Mouse (Mus musculus) retina, postnatal 7 days (tissue): ENCODE data around the gene Unc5c.
A peak's percentile ranks its signal among the peaks of the same experiment; 100 is the strongest.

Experiments
- DNase-seq: peaks from one replicate; pipeline ENCODE4 v3.0.0-alpha.2; 2012; ENCODE audit warnings: low read depth, low spot score

Gene Unc5c

DNA sequence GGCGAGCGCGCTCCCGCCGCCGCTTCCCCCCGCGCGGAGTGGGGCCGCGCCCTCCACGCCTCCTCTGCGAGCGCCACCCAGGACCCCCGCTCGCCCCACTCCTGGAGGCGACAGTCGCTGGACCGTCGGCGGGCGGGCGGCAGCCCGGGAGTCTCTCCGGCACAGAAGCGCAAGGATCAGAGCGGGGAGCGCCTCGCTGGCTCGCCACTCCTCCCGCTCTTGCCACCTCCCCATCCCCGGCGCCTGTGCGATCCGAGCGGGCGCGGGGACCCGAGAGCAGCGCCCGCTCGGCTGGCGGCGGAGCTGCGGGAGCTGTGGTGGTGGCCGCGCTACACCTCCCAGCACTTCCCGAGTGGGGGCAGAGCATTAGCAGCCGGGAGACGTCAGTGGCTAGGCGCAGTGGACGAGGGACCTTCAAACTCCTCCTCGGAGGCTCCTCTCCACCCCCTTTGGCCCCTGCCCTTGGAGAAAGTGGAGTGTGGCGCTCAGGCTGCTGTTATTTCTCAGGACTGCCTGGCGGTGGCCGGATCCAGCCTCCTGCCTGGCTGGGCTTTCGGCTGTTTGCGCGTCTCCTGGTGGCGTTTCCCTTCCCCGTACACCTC is at the start of gene Unc5c:
Unc5c (plus strand) TSS at position 113 of the 602 bp plus-strand sequence.
- DNase-seq, result peak; percentile 50

DNA sequence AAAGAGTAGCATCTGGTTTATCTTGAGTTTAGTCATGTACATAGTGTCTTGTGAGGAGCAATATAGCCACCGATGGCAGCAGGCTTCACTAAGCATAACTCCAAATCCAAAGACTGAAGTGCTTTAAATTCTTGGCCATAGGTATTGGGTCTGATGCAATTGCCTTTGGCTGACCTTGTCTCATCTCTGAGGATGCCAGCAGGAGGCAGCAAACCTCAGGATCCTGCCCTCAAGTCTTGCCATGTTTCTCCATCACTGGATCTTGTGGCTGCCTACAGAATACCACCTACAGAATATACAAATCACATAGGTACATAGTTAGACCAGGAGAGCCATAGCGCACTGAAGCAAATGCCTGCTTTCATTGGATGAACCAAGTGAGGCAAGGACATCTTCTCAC is 7.5 kb upstream of the Unc5c start:
- no peak for DNase-seq

DNA sequence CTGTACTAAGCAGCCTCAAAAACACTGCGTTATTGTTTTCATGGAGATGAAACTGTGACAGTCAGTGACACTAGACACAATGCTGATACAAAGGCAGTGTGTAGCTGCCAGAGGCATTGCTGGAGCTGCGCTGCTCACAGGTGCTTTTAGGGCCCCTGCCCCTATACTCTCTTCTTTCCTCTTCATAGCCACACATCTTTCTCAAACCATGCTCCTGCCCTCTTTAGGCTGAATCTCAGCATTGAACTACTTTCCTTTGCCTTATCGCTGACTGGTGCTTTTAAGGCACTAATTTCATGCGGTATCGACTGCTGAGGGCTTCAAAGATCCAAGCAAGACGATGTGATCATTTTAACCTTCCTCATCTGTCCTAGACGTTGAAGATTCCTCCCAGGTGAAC is 2.5 kb upstream of the Unc5c start:
- no peak for DNase-seq

DNA sequence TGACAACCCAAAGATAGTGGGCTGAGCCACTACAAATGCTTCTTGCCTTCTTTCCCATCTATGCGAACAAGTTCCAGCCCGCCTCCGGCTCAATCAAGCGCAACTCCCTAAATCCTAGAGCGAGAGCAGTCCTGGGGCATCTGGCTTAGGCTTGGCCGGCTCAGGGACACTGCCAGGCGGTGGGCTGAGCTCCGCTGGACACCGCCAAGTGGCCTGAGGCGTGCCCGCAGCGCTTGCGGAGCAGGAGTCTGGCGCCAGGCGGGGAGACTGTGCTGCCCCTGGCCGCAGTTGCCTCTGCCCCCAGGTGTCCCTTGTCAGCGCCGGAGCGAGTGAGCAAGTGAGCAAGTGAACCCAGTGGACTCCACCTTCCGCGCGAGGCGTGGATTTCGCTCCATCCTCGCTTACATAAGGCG is 319 bp upstream of the Unc5c start:
- peak; percentile 49 for DNase-seq

DNA sequence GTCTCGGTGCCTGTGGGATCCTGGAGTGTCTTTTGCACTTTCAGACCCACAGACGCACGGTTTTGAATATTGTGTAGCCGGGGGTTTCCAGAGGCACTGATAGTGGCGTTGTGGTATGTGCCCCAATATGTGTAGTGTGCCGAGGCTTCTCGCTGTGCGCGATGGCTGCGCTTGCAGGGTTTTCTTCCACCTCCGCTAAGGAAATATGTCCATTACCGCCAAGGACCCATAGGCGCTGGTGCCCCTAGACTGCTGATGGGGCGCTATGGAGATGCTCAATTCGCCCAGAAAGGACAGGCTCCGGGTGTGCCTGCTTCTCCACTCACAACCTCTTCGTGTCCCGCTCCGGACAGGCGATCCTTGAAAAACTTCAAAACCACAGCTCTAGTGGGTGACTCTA is 1.0 kb downstream of the Unc5c start:
- DNase-seq, result peak; percentile 9

DNA sequence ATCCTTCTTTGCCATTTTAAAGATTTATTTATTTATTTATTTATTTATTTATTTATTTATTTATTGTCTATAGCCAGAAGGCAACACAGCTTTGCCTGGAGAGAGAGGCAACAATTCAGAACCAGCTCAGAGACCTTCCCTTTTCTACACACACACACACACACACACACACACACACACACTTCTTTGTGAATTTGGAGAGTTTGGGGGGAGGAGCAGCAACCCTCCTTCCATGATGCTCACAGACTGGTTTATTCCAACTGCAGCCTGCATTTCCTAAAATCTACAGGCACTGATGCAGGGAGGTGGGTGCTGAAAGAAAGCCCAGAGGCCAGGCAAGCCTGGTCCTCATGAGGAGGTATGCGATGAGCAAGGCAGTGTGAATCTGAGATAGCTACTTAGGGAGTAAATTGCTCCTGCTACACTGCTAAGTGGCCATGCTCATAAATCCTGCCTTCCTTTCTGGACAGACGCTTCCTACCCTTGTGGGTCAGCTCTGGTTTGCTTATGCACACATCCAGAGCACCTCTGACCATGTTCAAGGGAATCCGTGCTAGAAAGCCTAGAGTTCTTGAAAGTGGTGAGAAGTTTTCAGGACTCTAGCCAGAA is 1.8 kb downstream of the Unc5c start:
- DNase-seq, result no peak

DNA sequence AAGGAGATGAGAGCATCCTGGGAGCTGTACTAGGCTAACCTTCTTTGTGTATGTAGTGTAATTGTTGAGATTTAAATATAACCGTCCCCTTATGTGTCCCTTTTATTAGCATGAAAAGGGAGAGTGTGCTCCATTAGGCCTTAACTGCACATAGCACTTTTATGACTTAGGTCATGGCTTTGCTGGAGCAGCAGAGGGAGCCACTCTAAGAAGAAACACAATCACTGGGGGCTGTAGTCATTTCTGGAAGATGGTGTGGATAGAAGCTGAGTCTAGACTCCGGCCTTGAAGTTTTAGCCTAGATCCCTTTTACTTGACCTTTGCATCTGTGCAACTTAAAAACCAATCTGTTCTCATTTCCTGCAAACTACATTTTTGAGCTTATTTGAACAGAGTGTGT is 4.3 kb downstream of the Unc5c start:
- no peak for DNase-seq

DNA sequence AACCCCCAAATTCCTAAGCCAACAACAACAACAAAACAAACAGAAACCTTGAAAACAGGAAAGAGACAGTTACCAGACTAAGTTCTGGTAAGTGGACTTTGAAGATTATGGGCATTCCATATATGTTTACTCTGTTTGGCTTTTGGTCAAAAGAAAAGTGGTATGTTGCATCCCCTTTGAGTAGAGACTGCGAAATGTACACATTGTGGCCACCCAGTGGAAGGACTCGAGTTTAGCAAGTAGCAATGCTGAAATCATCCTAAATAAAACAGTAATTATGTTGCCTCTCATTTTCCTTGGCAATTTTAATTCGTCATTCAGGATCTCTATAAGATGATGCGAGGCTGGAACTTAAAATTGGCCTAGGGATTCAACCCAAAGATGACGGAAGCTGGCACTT is 8.2 kb downstream of the Unc5c start:
- no peak for DNase-seq

DNA sequence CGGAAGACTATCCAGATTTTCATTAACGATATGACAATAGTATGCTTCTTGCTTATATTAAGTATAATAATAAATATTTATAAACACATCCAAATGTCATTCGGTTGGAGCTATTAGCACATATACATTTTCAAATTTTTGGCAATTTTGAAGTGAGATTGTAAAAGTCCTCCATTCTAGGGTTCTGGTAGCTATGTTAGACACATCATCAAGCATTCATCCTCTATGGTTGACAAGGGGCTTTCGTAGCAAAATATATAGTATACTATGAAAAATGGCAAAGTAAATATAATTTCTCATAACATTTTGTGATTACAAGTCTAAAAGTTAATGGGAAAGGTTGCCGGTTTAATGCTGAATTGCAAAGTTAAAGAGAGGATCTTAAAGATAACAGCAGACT is 10.4 kb downstream of the Unc5c start:
- DNase-seq, result no peak

DNA sequence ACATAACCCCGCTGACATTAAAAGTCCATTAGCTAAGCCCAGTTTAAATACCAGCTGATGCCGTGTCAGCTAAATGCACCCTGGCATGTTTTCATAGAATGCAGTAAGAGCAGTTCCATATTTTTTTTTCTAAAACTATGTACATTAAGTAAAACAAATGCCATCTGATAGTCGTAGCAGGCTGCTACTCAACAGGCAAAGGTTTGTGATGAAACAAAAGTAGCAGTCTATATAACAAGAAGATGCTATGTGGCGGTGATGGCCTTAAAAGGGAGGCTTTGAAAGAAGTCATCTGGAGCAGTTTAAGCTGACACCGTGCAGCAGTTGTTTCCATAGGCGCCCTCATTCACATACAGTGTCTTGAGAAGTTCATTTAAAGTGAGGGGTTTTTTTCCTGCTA is 10.9 kb downstream of the Unc5c start:
- DNase-seq, result no peak

DNA sequence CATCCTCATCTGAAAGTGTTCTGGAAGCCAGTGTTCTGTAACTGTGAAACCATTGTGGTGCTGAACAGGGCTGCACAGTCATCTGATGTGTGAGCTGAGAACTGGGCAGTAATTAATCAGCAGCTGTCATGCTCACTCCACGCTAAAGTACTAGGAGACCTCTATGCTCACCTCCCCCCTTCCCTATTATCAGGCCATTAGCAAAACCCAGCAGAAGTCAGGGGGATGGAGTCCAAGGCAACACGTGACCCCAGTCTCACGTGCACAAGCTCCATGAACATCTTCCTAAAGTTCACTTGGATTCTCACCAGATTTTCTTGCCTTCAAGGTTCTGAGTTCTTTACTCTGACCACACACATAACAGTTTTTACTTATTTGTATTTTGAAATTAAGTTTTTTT is 11.7 kb downstream of the Unc5c start:
- no peak for DNase-seq

DNA sequence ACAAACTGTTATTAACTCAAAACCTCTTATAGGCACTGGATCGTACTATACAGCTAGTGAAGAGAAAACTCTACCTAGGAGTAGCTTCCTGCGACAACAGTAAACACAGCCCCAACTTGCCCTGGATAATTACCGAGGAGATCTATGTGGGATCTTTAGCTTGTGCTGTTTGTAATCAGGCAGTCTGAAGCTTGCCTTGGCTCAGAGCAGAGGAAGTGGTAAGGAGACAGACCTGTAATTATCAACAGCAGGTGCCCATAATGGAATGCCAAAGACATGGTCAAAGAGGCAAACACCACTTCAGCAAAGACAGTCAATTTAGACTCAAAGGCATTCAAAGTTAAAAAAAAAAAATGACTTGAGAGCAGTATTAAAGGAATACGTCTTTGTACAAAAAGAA is 17.4 kb downstream of the Unc5c start:
- DNase-seq, result no peak

DNA sequence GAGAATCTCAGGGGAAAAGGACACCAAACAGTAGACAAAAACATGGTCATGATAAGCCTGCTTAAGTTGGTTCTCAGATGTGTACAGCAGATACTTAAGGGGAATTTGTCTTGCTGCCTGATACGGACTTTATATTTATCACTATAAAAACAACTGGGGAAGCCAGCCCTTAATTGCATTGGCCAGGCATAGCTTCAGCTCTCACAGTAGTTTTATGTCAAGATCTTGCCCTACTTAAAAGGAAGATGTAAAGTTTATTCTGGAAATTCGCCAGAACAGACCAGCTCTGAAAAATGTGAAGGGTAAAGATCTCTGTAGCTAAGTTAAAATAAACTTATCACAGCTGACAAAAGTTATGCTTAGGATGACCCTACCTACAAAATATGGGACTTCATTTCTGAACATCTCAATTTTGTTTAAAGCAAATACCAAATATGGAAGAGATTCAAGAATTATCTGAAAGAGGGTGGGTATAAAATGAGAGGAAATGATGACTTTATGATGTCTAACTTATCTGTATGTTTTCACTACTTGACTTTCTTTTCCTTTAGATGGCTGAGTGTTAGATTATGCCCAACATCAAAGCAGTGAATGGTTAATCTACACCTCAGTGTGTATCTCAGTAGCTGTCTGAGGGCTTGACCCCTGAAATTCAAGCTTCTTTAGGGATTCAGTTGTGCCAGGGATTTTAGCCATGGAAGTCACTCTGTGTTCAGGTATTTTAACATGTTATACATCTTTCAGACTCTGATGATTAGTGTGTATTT is 18.8 kb downstream of the Unc5c start:
- DNase-seq, result no peak

DNA sequence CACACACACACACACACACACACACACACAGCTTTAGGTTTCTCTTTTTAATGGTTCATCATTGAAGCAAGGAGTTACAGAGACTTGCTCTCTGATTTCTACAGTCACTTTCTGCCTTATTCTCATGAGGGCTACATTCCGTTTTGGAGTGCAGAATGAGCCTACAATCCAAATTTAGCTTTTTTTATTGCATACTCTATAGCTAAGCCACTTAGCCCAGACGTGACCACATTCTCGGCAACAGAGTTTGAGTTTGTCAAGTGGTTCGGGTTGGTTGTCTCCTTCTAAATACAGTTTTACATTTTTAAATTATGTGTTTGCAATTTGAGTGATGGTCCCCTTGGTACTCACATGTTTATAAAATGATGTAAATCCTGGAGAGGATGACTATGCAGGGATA is 20.2 kb downstream of the Unc5c start:
- no peak for DNase-seq

DNA sequence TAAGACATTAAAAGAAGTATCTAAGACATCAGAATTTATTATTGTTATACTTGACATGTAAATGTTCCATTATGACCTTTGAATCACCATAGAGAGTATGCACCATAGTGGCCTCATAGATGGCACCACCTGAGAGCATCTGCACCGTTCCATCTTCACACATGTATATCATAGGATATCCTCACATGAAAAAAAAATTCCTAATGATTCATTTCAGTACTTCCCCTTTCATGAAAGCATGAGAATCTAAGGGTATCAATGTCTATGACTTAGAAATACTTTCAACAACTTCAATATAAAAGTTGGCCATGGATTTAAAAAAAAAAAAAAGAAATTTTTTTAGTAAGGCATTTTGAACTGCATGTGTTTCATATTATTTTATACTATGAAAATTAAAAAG is 25.6 kb downstream of the Unc5c start:
- DNase-seq, result no peak

DNA sequence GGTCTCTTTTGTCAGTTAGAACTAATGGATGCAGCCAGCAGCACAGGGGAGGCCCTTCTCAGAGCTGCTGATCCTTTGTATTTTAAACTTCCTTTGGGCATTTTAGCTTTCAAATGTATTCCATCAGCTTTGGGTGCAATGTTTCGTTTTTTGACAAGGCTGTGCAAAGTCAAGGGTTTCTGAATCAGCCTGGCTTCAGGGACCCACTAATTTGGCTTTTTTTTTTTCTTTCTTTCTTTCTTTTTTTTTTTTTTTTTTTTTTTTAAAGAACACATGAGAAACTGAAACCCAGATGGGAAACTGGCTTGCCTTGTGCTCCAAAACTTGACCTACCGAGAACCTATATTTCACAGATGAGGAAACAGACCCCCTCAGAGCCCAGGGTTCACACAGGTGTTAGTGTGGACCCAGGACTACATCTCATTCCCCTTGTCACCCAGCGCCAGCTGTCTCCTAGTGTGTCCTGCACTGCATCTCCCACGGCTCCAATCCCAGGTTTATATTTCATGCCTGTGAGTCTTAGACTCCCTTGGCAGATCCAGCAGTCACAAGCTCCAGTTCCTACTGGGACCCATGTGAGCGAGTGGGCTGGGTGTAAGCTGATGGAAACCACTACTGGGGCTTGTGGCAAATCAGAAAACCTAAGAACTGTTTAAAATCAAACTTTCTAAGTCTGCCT is 26.4 kb downstream of the Unc5c start:
- no peak for DNase-seq

DNA sequence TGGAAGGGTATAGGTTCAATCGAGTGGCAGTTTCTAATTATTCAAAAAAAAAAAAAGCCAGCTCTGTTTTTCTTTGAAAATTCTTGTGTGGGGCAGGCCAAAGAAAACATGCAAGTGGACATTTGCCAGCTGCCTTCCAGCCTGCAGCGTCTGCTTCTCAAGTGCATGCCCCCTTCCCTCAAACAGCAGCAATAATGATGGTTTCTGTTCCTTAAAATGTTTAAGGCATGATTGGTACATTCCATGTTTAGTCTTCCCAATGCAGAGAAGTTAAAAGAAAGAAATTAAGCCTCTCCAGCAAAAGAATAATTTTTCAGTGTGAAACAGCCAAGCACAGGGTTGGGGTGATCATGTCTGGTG is 26.9 kb downstream of the Unc5c start:
- DNase-seq, result no peak

DNA sequence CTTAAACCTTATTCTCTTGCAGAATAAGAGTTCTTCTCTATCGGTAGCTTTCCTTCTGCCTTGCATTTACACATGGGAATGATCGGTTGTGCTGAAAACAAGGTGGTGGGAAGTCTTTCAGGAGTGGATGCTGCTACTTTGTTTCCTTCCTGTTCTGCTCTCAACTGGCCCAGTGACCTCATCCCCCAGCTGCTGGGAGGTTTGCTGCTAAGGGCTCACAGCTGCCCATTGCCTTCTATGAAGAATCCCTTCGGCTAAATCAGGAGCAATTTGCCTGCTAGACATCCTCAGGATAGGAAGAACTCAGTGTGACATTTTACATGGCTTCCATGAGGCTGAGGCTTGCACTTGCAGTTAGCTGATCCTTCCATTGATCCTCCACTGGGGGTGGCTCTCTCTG is 28.0 kb downstream of the Unc5c start:
- no peak for DNase-seq

DNA sequence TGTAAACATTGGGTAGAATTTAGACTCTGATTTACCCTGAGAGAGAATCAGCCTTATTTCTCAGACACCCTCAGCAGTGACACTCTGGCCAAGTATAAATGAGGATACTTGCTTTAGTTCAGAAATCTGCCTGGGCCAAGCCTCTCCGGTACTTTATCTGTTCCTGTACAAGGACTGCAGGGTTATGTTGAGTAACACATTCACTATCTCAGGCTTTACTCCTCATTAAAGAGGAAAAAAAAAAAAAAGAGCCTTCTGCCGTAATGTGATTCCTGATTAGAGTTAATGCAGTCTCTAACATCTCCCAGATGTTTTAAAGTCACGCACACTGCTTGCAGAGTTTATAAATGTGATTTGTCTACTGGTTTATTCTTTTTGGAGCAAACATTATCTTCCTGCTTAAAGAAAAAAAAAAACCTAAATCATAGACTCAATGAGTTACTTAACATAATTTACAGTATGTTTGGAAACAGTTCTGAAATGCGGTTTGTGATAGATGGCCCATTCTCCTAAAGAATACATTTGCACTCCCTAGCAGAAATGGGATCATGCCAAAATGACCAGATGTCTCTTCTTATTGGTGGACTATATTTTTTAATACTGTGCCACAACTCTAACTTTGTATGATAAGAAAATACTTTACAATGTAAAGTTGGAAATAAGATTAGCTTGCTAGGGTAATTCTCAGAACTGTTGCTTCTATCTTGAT is 33.5 kb downstream of the Unc5c start:
- no peak for DNase-seq

DNA sequence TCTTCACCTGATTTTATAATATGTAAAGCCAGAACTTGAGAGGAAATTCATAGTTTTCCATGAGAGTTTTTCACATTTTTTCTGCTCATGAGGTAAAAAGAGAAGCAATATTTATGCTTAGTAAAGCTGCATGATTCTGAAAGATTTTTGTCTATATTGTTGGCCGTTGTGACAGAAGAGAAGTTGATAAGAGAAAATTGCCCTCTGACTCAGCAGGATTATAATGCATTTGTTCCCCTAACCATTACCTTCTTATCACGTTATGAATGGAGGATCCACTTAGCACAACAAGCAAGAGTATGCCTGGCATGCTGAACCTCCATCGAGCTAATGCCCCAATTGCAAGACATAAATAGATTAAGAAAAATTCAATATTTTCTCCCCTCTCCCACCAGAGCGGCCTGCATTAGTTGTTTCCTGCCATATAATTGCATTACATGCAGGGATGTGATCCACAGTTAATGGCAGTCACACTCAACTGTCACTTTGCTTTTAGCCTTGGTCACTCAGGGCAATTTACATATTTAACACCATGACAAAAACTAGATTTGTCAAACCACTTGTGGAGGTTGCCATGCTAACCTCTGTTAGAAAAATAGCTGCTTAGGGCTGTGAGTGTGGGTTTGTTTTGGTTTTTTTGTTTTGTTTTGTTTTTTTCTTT is 37.0 kb downstream of the Unc5c start:
- no peak for DNase-seq

DNA sequence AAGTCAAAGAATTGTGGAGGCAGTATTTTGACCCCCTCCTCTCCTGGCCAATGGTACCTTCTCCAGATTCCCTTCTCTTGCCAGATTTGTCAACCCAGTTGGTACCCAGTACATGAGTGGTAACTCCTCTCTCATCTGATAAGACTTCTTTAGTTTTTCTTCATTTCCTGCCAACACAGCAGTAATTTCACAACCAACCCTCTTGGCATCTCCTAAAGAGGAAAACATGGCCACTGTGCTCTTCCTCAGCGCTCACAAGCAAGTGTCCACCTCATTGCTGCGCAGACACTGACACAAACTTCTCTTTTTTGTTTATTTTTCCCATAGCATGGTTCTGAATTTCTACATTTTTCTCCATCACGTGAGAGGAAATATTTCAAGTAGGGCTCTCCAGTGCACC is 38.3 kb downstream of the Unc5c start:
- no peak for DNase-seq

DNA sequence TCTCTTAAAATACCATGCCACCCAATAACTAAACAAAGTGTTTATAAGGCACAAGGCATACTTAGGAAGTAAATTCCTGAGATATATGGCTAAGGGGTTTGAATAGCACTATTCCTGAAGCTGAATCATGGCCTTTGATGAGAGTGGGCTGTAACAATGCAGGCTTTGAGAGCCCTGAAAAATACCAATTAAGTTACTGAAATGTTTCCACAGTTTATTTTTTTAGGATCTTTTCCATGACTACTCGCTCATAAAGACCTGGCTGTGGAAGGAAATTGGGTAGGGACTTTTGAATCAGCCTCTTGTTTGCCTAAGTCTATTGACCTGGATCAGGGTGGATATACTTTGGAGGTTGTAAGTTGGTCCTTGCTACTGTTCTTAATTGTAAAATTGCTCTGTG is 44.8 kb downstream of the Unc5c start:
- no peak for DNase-seq
